11 mouse cellular contexts compared by ENCODE assay signal in genomic region chr2:25400291-25400690, GRCm38 (mm10). TPM values are rescaled to one million over a fixed set of nuclear protein-coding genes. Genes with fewer than 3 reads are reported as not detected.
DNase-seq lines count a peak whose midpoint lies in the region; ATAC-seq and TF ChIP-seq lines count a peak whose summit lies in the region.
"Had no signal": no experiment of that assay in that cellular context is flagged by ENCODE, and none has a peak within 500 bp of the region (broad histone marks: within the 10 kb centered on the region; RNA-seq: fewer than 3 reads in every experiment).

No protein-coding gene starts in this region.

- 17% methylated on average over 16 of the region's 16 CpGs for WGBS in embryonic facial prominence, embryonic 13.5 days
- 24% methylated on average over 16 of the region's 16 CpGs for WGBS in heart, embryonic 12.5 days
- WGBS in limb, embryonic 10.5 days = 26% methylated on average over 16 of the region's 16 CpGs

- peaks cover 54% of the 10 kb centered on the region for H3K4me1 ChIP-seq in E14TG2a.4 (replicated peaks; ENCODE audit: low read depth, low read length)
- H3K4me1 ChIP-seq in embryonic facial prominence, embryonic 13.5 days = peaks cover 26% of the 10 kb centered on the region
- peaks cover 16% of the 10 kb centered on the region for H3K4me1 ChIP-seq in heart, embryonic 12.5 days (replicated peaks)
- peaks cover 26% of the 10 kb centered on the region for H3K4me1 ChIP-seq in limb, embryonic 10.5 days

- H3K27me3 ChIP-seq in E14TG2a.4 (ENCODE audit: insufficient read depth, low read length) = peaks cover 89% of the 10 kb centered on the region
- peaks cover 96% of the 10 kb centered on the region for H3K27me3 ChIP-seq in embryonic facial prominence, embryonic 13.5 days
- H3K27me3 ChIP-seq in heart, embryonic 12.5 days (replicated peaks) = peaks cover 96% of the 10 kb centered on the region
- peaks cover 99% of the 10 kb centered on the region for H3K27me3 ChIP-seq in limb, embryonic 10.5 days (ENCODE audit: low read depth, poor library complexity, severe bottlenecking)

- no peak for ATAC-seq in embryonic facial prominence, embryonic 13.5 days (ENCODE audit: insufficient number of reproducible peaks, insufficient read depth, low FRiP score, low TSS enrichment, low read depth)
- ATAC-seq in heart, embryonic 12.5 days (ENCODE audit: insufficient number of reproducible peaks, low FRiP score) = no peak
- ATAC-seq: Patski had no signal

- no peaks in the 10 kb centered on the region for H3K36me3 ChIP-seq in E14TG2a.4 (ENCODE audit: insufficient read depth, low read length)
- H3K36me3 ChIP-seq in embryonic facial prominence, embryonic 13.5 days = no peaks in the 10 kb centered on the region
- H3K36me3 ChIP-seq in heart, embryonic 12.5 days = no peaks in the 10 kb centered on the region
- H3K36me3 ChIP-seq in limb, embryonic 10.5 days = no peaks in the 10 kb centered on the region

- H3K4me2 ChIP-seq in embryonic facial prominence, embryonic 13.5 days = peak overlapping the region; percentile 37
- peak overlapping the region; percentile 35; the same call in 1 of the 2 replicates for H3K4me2 ChIP-seq in heart, embryonic 12.5 days

- no peaks in the 10 kb centered on the region for H3K9me3 ChIP-seq in E14TG2a.4 (ENCODE audit: low read length)
- no peaks in the 10 kb centered on the region for H3K9me3 ChIP-seq in embryonic facial prominence, embryonic 13.5 days
- no peaks in the 10 kb centered on the region for H3K9me3 ChIP-seq in heart, embryonic 12.5 days (replicated peaks)
- no peaks in the 10 kb centered on the region for H3K9me3 ChIP-seq in limb, embryonic 10.5 days (replicated peaks)

- H3K4me3 ChIP-seq in E14TG2a.4 (replicated peaks; ENCODE audit: low read length) = peak overlapping the region; percentile 67
- 0 out of 2 replicates have a peak overlapping the region, but pooled peaks have one; percentile 11 for H3K4me3 ChIP-seq in embryonic facial prominence, embryonic 13.5 days
- peak overlapping the region; percentile 9; the same call in 1 of the 2 replicates for H3K4me3 ChIP-seq in heart, embryonic 12.5 days
- H3K4me3 ChIP-seq in limb, embryonic 10.5 days = 0 out of 2 replicates have a peak overlapping the region, but pooled peaks have one; percentile 5

- no peak overlapping the region for H3K27ac ChIP-seq in embryonic facial prominence, embryonic 13.5 days
- H3K27ac ChIP-seq in heart, embryonic 12.5 days (ENCODE audit: poor library complexity, severe bottlenecking) = no peak overlapping the region
- no peak overlapping the region for H3K27ac ChIP-seq in limb, embryonic 10.5 days

- no peak for TF ChIP-seq CTCF in E14TG2a.4 (conservative IDR thresholded peaks at IDR 0.05; ENCODE audit: low read length)

- H3K9ac ChIP-seq in embryonic facial prominence, embryonic 13.5 days = no peak overlapping the region
- no peak overlapping the region for H3K9ac ChIP-seq in heart, embryonic 12.5 days

- DNase-seq in limb, embryonic 10.5 days (ENCODE audit: low spot score) = no peak
- DNase-seq in adrenal gland, postnatal 36 days = no peak
- DNase-seq in spleen, adult 12 weeks (ENCODE audit: low spot score) = no peak
- no peak for DNase-seq in c-Kit-positive CD71-positive TER-119-positive erythroid progenitor cells, embryonic 14.5 days (ENCODE audit: low spot score)
- no peak for DNase-seq in natural killer cell, adult 2 months (ENCODE audit: low spot score in 2 of 2)

RNA-seq across cellular contexts. Expression of gene Npdc1, which starts 1.1 kb away (rescaled TPM):
- 42.5 and 48.9 TPM in 2 replicates for polyA plus RNA-seq in embryonic facial prominence, embryonic 13.5 days (2015; fragmentation: Nextera tagmentation; extraction: Ambion mirVana)
- 22.3 and 22.4 TPM in 2 replicates for polyA plus RNA-seq in heart, embryonic 12.5 days (2016; fragmentation: Nextera tagmentation; extraction: Ambion mirVana)
- 5.7 and 8.1 TPM in 2 replicates for polyA plus RNA-seq in limb, embryonic 10.5 days (2016; fragmentation: Nextera tagmentation; extraction: Ambion mirVana)
- total RNA-seq in adrenal gland, postnatal 36 days (2021) = 100 to 1,000 TPM; 117 to 140 TPM
- total RNA-seq: neutrophil, adult 5-6 weeks had no signal

RNA-seq across cellular contexts. Expression of gene Entpd2, which starts 4.6 kb away (rescaled TPM):
- 0.87 and 1.1 TPM in 2 replicates for polyA plus RNA-seq in embryonic facial prominence, embryonic 13.5 days (2015; fragmentation: Nextera tagmentation; extraction: Ambion mirVana)
- 0.18 and 0.44 TPM in 2 replicates for polyA plus RNA-seq in heart, embryonic 12.5 days (2016; fragmentation: Nextera tagmentation; extraction: Ambion mirVana)
- 0.19 TPM in 1 of 2 replicates, not detected in the other for polyA plus RNA-seq in limb, embryonic 10.5 days (2016; fragmentation: Nextera tagmentation; extraction: Ambion mirVana)
- total RNA-seq in adrenal gland, postnatal 36 days (2021) = 1 to 10 TPM; 5.0 to 7.8 TPM
- total RNA-seq: common myeloid progenitor, adult 5-6 weeks; neutrophil, adult 5-6 weeks had no signal

RNA-seq across cellular contexts. Expression of gene Fut7, which starts 22.8 kb away (rescaled TPM):
- 0.12 and 0.17 TPM in 2 replicates for polyA plus RNA-seq in embryonic facial prominence, embryonic 13.5 days (2015; fragmentation: Nextera tagmentation; extraction: Ambion mirVana)
- not detected in 2 replicates for polyA plus RNA-seq in heart, embryonic 12.5 days (2016; fragmentation: Nextera tagmentation; extraction: Ambion mirVana)
- not detected in 2 replicates for polyA plus RNA-seq in limb, embryonic 10.5 days (2016; fragmentation: Nextera tagmentation; extraction: Ambion mirVana)
- not detected for total RNA-seq in adrenal gland, postnatal 36 days (2021)

RNA-seq across cellular contexts. Expression of gene Sapcd2, which starts 28.2 kb away (rescaled TPM):
- 38.9 and 47.9 TPM in 2 replicates for polyA plus RNA-seq in embryonic facial prominence, embryonic 13.5 days (2015; fragmentation: Nextera tagmentation; extraction: Ambion mirVana)
- polyA plus RNA-seq in heart, embryonic 12.5 days (2016; fragmentation: Nextera tagmentation; extraction: Ambion mirVana) = 18.5 and 20.0 TPM in 2 replicates
- polyA plus RNA-seq in limb, embryonic 10.5 days (2016; fragmentation: Nextera tagmentation; extraction: Ambion mirVana) = 88.3 and 88.7 TPM in 2 replicates
- under 1 TPM; 0.43 to 0.95 TPM for total RNA-seq in adrenal gland, postnatal 36 days (2021)
- total RNA-seq: neutrophil, adult 5-6 weeks had no signal

RNA-seq across cellular contexts. Expression of gene Abca2, which starts 28.2 kb away (rescaled TPM):
- polyA plus RNA-seq in embryonic facial prominence, embryonic 13.5 days (2015; fragmentation: Nextera tagmentation; extraction: Ambion mirVana) = 2.9 and 4.0 TPM in 2 replicates
- polyA plus RNA-seq in heart, embryonic 12.5 days (2016; fragmentation: Nextera tagmentation; extraction: Ambion mirVana) = 4.8 and 5.0 TPM in 2 replicates
- polyA plus RNA-seq in limb, embryonic 10.5 days (2016; fragmentation: Nextera tagmentation; extraction: Ambion mirVana) = 2.8 and 4.4 TPM in 2 replicates
- total RNA-seq in adrenal gland, postnatal 36 days (2021) = 10 to 100 TPM; 29.7 to 36.4 TPM

Comparison
In these comparisons a context has a peak if more than half of its experiments do, and no peak if none do; other contexts are left out.
1. H3K4me3 ChIP-seq: peak in every context shown above with its lines; median percentile 67 in E14TG2a.4; 11 in embryonic facial prominence, embryonic 13.5 days; 9 in heart, embryonic 12.5 days; 5 in limb, embryonic 10.5 days.